16 mouse cellular contexts compared by ENCODE assay signal in genomic region chr1:23721036-23721435, GRCm38 (mm10). TPM values are rescaled to one million over a fixed set of nuclear protein-coding genes. Genes with fewer than 3 reads are reported as not detected.
"Had no signal": no experiment of that assay in that cellular context is flagged by ENCODE, and none has a peak within 500 bp of the region (broad histone marks: within the 10 kb centered on the region; RNA-seq: fewer than 3 reads in every experiment).

No protein-coding gene starts in this region.

- H3K4me2 ChIP-seq: limb, embryonic 13.5 days; liver, embryonic 11.5 days; liver, embryonic 15.5 days; lung, embryonic 14.5 days; midbrain, embryonic 12.5 days had no signal

- H3K27ac ChIP-seq: hindbrain, postnatal 0 days; limb, embryonic 13.5 days; liver, embryonic 15.5 days; midbrain, embryonic 12.5 days had no signal

- H3K4me3 ChIP-seq: limb, embryonic 13.5 days; liver, embryonic 15.5 days; midbrain, embryonic 12.5 days had no signal

- H3K9ac ChIP-seq: limb, embryonic 13.5 days; liver, embryonic 15.5 days; lung, embryonic 14.5 days; midbrain, embryonic 12.5 days had no signal

- DNase-seq: kidney, adult 11 months; kidney, postnatal 10 days; layer of hippocampus, postnatal 36 days; lung, embryonic 14.5 days; lung, postnatal 14 days; right cerebral cortex, adult 18-20 months; right cerebral cortex, postnatal 25 days; thymus, adult 2 months; thymus, postnatal 25 days had no signal

- ATAC-seq: hindbrain, postnatal 0 days had no signal

- H3K27me3 ChIP-seq: limb, embryonic 13.5 days; liver, embryonic 15.5 days; midbrain, embryonic 12.5 days had no signal

- H3K36me3 ChIP-seq: limb, embryonic 13.5 days; liver, embryonic 15.5 days; midbrain, embryonic 12.5 days had no signal

- H3K4me1 ChIP-seq: limb, embryonic 13.5 days; liver, embryonic 15.5 days; midbrain, embryonic 12.5 days had no signal

- H3K9me3 ChIP-seq: limb, embryonic 13.5 days; liver, embryonic 15.5 days; midbrain, embryonic 12.5 days had no signal

RNA-seq across cellular contexts. Expression of gene B3gat2, which starts 40.5 kb away (rescaled TPM):
- polyA plus RNA-seq: large intestine, adult 2 months; small intestine, adult 2 months had no signal
